Mouse (Mus musculus): ENCODE measurements around the gene Efhd2. TPM values are rescaled to one million over a fixed set of nuclear protein-coding genes. Genes with fewer than 3 reads are reported as not detected.
A peak's percentile ranks its signal among the peaks of the same experiment; 100 is the strongest.

Gene Efhd2
- 1 to 10 TPM; 5.8 to 6.4 TPM for total RNA-seq (2021)
- long read RNA-seq, experiment 1, transcript Efhd2-201 (4 exons, 2,381 nt) = major isoform, 16 of 18 reads
- long read RNA-seq, experiment 1, partial matches to known transcripts = 2 of 18 reads
- long read RNA-seq, experiment 1, other reads (novel, unspliced or antisense) = 0 of 18 reads
- long read RNA-seq, experiment 2, transcript Efhd2-201 (4 exons, 2,381 nt) = major isoform, 7 of 9 reads
- long read RNA-seq, experiment 2, partial matches to known transcripts = 0 of 9 reads
- long read RNA-seq, experiment 2, other reads (novel, unspliced or antisense) = 2 of 9 reads

DNA sequence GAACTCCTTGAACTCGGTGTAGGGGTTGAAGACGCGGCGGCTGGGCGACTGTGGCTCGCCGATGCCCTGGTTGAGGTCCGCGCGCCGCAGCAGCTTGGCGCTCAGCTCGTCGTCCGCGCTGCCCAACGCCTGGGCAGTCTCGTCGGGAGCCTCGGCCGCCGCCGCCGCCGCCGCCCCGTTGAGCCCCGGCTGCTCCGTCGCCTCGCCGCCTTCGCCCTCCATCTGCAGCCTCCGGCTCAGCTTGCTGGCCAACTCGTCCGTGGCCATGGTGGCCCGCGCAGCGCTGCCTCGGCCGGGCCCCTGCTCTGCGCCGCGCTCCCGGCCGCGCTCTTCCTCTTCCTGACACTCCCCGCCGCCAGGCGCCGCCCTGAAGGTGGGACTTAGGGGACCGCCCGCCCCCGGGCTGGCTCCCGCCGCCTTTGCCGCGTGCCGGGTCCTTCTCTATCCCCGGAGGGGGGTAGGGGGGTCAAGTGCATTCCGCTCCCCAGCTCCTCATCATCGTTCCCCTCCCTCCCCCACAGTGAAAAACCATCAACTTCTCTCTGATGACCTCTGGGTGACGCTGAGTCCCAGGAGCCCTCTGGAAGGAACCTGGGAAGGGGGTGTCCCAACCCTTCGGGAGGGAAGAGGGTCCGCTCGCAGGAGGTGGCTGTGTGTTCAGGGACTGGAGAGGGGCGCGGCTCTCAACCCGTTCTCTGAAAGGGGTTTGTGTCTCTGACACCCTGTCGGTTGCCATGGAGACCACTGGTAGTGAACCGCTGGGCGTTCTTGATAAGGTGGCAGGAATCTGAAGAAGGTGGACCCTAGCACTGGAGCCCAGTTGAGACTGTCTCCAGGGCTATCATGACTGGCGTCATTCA lies at the start of gene Efhd2:
Efhd2 (minus strand) TSS at position 320 of the 860 bp plus-strand sequence.
- DNase-seq = peak; percentile 71
- intact Hi-C loops (cut with DNase I) = no loop called here

DNA sequence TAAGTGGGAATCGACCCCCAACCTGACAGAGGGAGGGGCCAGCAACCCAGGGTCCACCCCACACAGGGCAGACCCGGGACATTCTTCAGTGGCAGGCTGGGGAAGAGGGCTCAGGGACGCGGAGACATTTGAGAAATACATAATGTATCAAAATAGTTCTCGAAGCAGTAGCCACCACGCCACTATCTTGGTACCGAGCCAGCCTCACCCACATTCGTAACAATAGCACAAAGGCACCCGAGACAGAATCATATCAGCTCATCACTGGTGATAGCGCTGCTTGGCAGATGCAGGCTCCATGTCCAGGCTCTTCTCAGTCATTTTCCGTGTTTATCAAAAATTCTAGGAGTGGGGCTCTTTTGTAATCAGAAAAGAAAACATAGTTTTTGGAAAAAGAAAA lies 49.2 kb upstream of the Efhd2 start:
- DNase-seq = no peak
- intact Hi-C loops (cut with DNase I) = no loop called here

DNA sequence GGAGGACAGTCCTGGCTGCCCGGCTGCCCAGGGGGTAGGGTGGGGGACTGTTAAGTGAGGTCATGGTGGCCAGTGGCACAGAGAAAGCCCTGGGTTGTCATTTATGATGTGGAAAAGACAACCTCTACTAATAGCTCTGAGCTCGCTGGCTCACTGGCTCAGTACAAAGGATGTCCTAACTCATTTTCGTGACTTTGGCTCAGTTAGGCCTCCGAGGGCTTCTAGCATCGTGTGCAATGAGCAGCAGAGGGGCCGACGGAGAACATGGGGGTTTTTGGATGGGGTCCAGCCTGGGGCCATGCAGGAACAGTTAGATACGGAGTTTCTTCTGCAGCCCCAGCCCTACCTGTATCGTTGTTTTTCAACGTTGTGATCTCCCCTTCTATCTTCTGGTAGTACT lies 45.7 kb upstream of the Efhd2 start:
- intact Hi-C loops (cut with DNase I) = no loop called here
- DNase-seq = no peak

DNA sequence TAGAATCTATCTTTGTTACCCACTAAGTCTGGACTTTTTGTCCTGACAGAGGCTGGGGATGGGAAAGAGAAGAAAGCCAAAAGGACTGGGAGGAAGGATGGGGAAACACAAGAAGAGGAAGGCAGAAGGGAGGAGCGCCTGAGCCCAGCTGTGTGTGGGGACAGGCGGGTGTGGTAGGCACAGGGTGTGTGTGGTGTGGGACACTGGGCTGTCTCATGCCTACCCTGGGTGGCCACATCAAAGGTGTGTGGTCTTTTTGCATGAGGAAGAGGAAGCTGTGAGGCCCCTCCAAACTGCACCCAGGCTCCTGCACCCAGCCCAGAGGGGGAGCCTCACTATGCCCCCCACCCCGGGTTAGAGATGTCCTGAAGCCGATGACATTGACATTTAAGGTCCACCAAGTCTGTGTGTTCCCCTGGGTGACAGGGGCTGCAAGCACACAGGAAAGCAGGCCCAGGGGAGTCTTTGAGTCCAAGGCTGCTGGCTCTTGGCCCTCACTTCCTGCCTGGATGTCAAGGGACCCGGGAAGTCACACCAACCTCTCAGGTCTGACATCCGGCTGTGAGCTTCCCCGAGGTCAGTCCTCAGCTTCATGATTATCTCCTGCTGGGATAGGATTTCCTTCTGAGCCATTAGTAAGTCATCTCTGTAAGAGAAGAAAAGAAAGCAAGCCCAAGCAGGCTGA lies 43.2 kb upstream of the Efhd2 start:
- DNase-seq = no peak
- intact Hi-C loops (cut with DNase I) = no loop called here

DNA sequence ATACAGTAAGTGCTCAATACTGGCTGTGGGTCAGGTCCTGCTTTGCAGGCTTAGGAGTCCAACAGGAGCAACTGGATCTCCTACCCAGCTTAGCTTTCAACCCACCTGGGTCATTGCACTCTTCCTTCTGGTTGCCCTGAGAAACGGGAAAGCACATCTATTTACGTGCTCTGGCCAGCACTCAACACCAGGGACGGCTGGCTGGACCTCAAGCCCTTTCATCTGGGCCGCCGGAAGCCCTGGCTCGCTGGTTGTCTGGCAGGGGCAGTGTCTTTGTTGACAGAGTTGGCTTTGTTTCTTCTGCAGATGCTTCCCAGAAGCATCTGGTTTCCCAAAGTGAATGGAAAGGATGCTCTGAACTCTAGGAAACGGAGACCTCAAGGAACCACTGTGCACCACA lies 39.3 kb upstream of the Efhd2 start:
- intact Hi-C loops (cut with DNase I) = no loop called here
- no peak for DNase-seq

DNA sequence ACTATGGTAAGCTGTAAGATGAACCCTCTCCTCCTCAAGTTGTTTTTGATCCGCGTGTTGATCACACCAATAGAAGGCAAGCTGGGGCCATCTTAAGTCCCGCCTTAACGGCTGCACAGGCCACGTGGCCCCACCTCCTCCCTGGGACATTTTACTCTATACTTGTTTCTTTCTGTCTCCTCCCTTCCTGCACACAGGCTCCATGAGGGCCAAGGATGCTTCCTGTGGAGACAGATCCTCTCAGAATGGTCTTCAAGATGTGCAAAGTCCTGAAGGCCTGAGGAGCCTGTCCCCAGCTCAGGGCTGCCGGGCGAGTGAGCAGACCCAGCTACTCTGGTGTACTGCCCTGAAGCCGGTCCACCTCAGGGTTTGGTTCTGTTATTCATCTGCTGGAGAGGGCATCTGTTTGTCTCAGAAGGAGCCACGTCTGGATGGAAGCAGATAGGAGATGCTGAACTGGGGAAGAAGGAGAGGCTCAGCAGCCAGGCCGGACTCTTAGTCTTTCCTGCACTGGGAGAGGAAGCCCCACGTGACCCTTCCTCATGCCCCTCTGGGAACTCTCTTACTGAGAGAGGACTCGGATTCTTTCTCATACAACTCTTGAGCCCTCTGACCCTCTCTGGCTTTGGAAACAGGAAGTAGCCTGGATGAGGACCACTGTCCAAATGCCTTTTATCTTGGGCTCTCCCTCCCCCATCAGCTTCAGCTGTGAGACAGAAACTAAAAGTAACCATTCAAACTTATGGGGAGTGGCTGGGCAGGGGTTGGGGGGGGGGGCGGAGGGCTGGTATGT lies 38.7 kb upstream of the Efhd2 start:
- DNase-seq = no peak

DNA sequence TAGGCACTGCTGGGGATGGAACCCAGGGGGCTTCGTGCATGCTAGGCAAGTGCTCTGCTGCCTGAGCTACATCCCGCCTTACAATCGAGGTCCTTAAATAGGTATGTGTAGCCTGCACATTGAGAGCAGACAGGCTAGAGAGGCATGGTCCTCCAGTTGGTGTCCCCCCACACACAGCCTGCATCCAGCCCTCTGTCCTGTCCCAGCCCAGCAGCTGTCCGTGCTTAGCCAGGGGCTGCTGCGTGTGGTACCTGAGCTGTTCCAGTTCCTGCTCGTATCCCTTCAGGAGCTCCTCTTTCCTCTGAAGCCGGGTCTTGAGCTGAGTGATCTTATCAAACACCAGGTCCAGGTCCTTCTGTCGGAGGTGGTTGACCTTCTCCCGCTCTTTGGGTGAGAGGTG lies 30.0 kb upstream of the Efhd2 start:
- intact Hi-C loops (cut with DNase I) = no loop called here
- no peak for DNase-seq

More for the DNA sequence above, 38.7 kb upstream of the Efhd2 start:
- intact Hi-C loops (cut with DNase I) = no loop called here

DNA sequence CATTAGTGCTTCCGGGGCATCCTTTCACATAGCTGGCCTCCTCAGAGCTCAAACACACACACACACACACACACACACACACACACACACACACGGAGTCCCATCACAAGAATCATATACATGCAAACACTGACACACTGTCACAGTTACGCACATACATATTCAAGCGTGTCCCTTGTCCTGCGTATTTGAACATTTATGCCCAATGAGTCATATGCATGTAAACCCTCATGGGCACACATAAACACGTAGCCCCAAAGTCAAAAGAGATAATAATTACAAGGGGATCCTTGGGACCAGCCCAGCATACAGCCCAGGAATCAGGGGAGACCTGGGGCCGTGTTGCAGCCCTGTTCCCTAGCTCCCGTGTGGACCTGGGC lies 27.7 kb upstream of the Efhd2 start:
- no peak for DNase-seq
- intact Hi-C loops (cut with DNase I) = no loop called here

DNA sequence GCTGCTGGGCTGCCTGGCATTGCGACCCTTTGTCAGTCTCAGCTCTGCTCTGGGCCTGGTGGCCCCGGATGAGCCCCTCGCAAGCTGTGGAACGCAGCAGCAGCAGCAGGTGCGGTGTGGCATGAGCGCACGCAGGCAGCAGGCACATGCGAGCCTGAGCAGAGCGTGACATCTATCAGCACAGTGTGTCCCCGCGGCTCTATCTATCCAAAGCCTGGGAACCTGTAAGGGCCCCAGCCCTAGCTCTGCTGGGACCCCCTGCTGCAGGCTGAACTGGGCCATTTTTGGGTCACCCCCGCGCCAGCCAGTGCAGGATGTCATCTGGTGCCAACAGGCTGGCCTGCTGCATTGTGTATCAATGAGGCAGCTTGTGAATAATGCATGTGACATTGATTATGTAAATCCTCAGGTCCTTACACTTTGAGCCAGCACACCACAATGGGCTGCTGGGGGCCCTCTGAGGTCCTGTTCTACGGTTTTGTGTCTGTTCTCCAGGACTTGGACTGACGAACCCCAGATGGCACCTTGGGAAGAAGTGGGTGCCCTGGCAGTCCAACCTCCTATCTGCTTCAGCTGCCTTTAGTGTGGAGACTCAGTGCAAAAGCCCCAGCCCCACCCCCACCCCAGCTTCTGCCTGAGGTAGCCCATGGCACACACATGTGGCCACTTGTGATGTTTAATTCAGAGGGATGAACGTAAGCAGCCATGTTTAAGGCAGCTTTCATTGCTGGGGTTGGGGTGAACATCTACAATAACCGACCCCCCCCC lies 27.2 kb upstream of the Efhd2 start:
- DNase-seq = no peak
- intact Hi-C loops (cut with DNase I) = no loop called here

DNA sequence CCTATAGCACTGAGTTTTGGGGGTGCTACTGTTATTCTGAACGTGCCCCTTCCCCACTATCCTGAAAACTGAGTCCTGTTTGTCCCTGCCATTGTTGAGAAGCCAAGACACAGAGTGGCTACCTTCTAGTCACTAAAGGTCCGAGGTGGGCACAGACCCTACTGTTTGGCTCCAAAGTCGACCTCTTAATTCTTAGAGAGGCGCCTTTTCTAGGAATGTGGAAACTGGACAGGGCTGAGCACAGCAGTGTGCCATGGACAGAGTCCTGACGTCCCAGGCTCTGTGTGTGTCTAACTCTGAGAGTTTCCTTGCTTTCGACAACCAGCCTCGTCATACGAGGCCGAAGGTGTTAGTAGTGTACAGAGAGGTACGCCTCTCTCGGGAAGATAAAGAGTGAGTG lies 25.7 kb upstream of the Efhd2 start:
- intact Hi-C loops (cut with DNase I) = no loop called here
- no peak for DNase-seq

DNA sequence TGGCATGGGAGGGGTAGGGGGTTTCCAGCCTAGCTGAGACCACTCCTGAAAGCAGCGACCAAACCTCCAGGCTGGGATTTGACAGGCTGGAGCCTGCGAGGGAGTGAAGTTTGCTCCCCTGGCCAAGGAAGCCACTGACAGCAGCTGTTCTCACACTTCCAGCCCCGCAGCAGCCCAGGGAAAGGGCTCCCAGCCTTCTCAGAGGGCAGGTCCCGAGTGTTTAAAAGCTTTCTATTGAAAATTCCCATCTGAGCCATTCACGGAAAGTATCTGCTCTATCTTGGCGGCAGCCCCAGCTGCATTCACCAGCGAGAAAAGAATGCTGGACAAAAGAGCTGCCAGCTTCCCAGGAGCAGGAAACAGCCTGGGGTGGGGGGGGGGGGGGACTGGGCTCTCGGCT lies 25.2 kb upstream of the Efhd2 start:
- no peak for DNase-seq
- intact Hi-C loops (cut with DNase I) = no loop called here

DNA sequence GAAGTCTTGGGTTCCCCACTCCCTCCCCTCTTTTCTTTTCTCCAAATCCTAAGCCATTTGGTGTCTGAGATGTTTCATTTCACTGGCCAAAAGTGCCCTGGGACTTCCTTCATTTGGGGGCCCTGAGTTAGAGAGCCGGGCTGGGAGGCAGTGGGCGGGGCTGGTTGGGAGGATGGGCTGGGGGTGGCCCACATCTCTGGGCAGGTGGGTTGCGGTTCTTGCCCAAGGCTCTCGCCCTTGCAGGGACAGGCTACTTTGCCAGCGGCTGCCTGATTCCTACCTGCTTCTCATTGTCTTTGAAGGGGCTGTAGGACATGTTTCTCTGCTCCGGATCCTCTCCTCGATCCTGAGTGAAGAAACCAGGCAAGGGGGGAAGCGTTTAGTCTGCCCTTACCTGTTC lies 24.2 kb upstream of the Efhd2 start:
- intact Hi-C loops (cut with DNase I) = no loop called here
- no peak for DNase-seq

DNA sequence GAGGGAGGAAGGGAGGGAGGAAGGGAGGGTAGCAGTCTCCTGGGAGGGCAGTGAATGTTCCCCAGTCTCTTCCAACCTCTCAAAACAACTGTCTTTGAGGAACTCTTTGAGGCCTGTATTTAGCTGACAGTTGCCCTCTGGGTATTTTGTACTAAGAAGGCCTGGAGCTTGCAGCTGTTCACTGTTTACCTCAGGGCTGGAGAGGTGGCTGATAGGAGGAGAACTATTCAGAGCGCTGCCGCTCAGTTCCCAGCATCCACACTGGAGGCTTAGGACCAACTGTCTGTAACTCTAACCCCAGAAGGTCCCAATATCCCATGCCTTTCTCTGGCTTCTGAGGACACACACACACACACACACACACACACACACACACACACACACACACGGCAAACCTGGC lies 23.1 kb upstream of the Efhd2 start:
- DNase-seq = no peak
- intact Hi-C loops (cut with DNase I) = no loop called here

DNA sequence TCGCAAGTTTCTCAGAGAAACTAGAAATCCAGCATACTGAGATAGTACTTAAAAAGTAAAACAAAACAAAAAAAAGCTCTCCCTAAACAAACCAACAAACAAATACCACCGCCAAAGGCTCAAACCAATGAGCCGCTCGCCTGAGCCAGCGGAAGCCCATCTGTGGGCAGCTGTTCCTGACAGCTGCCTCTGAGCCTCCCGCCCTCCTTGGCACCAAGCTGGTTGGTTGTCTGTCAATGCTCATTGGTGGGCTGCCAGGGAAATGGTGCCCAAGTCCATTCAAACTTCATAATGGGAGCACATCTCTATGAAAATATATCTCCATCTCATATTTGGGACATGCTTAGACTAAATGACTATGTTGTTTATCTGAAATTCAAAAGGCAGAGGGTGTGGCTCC lies 22.5 kb upstream of the Efhd2 start:
- intact Hi-C loops (cut with DNase I) = no loop called here
- no peak for DNase-seq

DNA sequence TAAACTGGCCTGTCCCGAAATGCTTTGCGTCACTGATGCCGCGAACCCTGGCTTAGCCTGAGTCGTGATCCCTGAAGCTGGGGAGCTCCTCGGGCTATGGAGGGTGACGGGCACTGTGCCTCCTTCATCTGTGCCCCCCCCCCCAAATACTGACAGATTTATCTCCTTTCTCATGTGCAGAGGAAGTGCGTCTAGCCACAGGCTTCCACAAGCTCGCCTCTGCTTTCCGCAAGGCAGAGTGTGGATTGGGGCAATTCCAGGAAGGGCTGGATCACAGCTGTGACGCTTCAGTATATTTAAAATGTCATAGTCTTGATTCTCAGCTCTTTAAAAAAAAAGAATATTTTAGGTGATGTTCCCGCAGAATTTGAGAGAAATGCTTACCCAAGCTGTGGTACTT lies 21.1 kb upstream of the Efhd2 start:
- intact Hi-C loops (cut with DNase I) = no loop called here
- no peak for DNase-seq

DNA sequence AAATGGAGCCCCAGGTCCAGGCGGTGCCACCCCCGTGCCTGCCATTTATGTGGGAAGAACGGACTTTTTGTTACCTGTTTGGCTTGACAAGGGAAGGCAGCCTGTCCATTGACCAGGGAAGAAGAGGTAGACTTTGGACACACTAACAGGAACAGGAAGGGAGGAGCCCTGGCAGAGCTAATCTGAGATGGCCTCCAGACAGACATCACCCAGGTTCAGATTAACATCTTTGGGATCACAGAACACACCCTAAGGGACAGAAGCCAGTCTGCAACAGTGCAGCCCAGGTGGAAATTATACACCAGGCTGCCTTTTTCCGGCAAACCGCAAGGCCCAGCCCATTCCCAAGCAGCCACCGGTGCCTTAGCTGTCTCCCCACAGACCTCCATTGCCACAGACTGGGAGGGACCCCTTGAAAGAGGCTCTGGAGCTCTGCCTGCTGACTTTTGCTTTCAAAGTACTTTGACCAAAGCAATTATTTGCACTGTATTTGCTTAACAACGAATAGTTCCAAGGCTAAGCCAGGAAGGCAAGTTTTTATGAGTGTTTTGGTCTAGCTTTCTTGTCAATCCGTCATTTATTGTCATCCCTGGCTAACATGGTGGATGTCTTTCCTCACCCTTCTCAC lies 18.6 kb upstream of the Efhd2 start:
- no peak for DNase-seq
- intact Hi-C loops (cut with DNase I) = no loop called here

DNA sequence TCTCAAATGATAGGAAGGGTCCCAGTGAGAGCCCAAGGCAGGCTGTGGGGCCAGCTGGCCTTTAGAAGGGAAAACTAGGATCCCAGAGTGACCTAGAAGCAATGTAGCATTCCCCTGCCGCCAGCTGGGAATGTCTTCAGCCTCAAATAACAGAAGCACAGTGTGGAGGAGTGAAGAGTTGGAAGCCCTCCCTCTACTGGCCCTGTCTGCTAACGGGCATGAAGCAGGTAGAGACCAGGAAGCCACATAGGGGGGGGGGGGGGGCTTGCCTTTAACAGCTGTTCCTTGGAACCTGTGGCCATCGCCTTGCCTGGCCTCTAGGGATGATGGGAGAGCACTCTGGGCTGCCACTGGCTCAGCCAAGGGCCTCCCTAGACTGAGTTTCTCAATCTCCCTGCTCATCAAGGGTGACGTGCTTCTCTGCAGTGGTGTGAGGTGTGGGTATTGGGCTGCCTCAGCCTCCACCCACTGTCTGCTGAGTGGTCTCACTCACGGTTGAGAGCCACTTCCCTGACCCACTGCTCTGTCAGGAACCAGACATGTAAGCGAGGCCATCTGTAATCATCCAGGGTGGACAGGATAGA lies 11.8 kb upstream of the Efhd2 start:
- intact Hi-C loops (cut with DNase I) = no loop called here
- DNase-seq = no peak

DNA sequence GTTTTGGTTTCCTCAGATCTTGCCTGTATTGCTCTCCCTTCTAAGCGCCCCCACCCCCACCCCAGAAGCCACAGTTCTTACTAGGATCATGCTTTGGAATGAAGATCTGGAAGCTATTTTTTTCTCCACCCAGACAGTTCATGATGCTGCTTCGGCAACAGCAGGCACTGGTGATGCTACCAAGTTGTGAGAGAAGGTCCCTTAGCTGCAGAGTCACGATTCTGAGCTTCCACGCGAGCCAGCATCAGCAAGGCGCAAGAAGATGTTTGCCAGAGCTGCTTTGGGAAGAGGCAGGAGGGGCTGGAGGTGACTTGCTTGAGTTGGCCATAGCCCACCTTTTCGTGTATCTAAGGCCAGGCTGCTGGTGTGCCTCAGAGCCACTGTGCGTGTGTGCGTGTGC lies 10.7 kb upstream of the Efhd2 start:
- intact Hi-C loops (cut with DNase I) = no loop called here
- DNase-seq = no peak

DNA sequence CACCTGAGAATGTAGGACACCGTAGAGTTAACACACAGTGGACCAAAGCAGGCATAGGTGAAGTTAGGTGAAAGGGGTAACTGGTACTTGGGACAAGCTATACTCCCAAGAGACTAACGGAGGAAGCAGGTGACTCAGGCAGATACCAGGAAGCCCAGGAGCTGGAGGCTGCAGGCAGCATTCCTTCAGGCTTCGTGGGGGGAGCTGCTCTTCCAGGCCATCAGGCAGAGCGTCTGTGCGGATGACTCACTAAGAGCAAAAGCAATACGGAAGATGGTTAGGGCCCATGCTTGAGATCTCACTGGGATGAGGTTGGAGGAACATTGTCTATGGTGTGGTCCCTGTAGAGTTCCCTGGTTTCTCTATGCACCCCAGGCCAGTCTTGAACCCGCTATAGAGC lies 8.1 kb upstream of the Efhd2 start:
- intact Hi-C loops (cut with DNase I) = no loop called here
- DNase-seq = no peak
